Mouse (Mus musculus) heart, adult 18-20 months (tissue): ENCODE data around the gene Zfp800. TPM values are rescaled to one million over a fixed set of nuclear protein-coding genes. Genes with fewer than 3 reads are reported as not detected.

Experiments
- DNase-seq, 2 experiments: peaks; one replicate each; pipeline ENCODE4 v3.0.0; 2021 to 2022; ENCODE audit warnings: mixed read lengths in 1 of 2
- total RNA-seq, 2 experiments: library from RNA; stranded (reverse); gene quantifications; 2 replicates each; pipeline ENCODE4 v1.2.3; 2021

Zfp800 gene
- total RNA-seq, 2 experiments from 2014 or later = 10.2 to 14.0 TPM

DNA sequence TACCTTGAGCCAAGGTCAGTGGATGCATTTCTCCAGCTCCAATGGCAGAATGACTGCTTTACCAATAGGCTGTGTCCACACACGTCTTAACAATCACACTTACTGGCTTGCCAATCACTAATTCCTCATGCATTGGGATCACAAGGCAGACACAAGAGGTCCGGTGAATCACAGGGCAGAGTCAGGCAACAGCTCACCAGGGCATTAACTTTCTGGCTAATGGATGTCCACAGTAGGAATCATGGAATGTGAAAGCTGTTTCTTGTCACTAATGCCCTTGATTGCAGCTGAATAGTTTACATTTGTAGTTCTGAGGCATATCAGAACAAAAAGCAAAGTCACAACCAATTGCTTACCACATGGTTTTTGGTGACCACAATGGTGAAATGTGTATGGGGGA lies 85.7 kb downstream of the Zfp800 start:
- no peak for DNase-seq

DNA sequence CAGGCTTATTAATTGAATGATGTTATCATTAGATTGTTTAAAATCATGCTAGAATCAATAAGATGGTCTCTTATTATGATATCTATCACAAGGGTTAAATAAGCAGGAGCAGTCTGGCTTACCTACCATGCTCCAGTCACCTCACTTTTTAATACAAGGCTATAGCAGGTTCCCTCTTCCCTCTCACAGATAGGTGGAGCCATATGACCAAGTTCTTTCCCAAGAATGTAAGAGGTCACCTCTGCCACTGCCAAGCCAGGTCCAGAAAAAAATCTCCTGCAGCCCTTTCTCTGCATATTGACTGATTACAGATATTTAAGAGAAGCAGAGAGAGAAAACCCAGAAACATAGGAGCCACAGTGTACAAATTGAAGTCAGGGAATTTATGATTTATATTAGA lies 88.1 kb downstream of the Zfp800 start:
- DNase-seq = peak; percentile 25 to 32

DNA sequence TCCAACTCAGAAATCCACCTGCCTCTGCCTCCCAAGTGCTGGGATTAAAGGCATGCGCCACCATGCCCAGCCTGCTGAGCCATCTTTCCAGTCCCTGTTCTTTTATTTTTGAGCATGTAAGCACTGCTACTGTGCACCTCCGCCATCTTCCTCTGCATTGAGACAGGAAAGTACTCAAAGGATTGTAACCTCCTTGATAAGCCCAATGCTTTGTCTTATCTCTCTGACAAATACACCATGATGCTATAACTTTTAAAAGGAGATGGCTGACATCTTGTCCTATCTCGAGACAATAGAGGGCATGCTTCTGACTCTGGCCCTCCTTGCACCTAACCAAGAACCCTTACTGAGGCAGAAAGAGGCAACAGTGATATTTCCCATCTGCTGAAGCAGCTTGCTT lies 88.9 kb downstream of the Zfp800 start:
- no peak for DNase-seq

GRCm38 (mm10) chr6:28306702-28307101 lies 91.1 kb downstream of the Zfp800 start:
- DNase-seq = no peak

GRCm38 (mm10) chr6:28296306-28296705 lies 101.5 kb downstream of the Zfp800 start:
- no peak for DNase-seq

- no peak for DNase-seq
Measured at GRCm38 (mm10) chr6:28295581-28295980, 102.2 kb downstream of the Zfp800 start.

DNA sequence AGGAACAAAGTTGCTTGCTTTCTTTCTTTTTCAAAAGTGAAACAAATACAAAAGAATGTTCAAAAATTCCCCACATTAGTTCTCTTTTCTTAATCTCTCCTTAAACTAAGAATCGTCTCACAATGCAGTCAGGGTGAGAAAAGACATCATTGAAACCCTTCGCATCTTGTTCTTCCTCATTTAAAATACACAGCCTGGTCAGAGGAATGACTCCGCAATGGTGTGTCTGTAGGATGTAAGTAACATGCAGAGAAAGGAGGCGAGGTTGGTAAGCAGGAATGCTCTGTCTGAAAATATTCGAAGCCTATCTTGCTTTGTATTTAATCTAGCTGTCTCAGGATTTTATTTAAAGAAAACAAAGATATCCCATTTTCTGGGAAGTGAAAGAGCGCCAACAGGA lies 105.0 kb downstream of the Zfp800 start:
- no peak for DNase-seq

DNA sequence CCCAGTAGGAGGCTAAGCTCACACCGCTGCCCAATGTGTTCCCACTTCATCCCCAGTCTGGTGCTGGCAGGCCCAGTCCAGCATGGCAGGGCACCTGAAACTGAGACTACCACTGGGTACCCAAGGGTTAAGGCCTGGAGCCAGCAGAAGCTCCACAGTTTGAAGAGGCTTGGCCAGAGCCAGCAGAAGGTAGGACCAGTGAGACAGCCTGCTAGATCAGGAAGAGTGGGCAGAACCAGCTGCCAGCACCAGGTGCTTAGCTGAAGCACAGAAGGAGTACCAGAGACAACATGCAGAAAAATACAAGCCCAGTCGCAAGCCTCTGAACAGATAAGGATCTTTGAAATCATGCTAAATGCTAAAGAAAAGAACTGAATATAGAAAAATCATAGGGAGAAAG lies 117.9 kb downstream of the Zfp800 start:
- no peak for DNase-seq

DNA sequence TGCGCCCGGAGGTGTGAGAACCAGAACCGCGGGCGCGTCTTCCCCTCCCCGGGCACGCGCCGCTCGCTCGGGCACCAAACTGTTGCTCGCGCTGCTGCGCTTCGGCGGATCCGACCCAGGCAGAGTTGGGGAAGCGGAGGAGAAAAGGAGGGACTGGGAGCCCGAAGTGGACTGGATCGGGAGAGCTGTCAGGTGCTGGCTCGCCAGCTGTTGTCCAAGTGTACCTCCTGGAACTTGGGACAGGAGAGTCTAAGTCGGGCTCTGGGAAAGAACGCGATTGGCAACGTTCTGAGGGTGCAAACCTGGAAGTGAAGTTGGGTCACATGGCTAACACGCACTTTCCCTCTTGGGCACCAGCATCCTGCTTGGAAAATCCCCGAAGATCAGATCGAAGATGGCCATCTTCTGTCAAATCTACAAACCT lies 135.6 kb downstream of the Zfp800 start:
- peak in 1 of 2 experiments; percentile 79 for DNase-seq

DNA sequence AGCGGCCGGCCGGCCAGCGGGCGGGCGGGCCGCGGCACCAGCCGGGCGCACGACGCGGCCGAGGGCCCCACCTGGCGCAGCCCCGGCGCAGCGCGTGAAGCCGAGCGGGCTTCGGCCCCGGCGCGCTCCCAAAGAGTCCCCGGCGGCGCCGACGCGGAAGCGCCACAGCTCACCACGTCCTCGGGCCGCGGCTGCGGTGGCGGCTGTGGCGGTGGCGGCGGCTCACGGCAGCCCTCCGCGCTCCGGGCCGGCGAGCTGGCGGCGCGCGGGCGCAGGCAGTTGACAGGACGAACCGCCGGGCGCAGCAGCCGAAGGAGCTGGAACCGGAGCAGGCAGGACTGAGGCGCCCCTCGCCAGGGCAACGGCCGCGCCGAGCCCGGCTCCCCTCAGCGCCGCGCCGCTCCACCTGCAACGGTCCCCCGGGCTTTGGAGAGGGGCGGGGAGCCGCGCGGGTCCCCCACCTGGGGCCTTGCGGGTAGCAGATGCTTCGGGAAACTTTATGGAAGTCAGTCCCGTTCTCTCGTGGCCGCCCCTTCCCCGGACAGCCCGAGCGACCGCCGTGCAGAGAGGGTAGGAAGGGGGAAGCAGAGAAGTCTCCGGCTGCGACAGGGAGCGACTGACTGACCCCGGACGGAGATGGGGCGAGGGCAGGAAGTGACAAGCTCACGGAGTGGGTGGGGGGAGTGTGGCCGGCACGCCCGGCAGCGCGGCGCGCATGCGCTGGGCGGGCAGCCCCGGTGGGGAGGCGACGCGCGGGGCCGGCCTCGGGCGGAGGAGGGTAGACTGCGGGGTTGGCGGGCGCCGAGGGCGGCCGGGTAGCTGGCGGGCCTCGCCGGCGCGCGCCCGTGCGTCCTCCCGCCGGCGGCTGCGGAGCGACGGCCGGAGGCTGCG lies 136.3 kb downstream of the Zfp800 start:
- DNase-seq = peak; percentile 90 to 96

- DNase-seq = peak; percentile 15 to 19
Measured at GRCm38 (mm10) chr6:28260425-28261191, 137.2 kb downstream of the Zfp800 start.

DNA sequence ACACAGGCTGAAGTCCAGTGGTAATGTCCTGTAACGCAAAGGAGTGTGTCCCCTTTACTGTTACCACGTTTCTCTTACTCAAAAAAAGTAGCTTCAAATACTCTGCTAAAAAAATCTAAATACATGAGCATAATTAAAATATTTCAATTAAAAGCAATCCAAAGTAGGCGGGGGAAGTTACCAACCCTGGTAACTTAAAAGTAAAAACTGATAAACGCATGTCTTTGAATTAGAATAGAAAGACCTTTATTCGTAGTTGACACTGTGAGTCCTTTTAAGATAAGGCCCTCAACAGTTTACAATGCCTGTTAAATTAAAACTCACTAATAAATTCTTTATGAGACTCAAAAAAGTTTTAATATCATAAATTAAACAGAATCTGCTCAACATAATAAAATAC lies 138.1 kb downstream of the Zfp800 start:
- no peak for DNase-seq

DNA sequence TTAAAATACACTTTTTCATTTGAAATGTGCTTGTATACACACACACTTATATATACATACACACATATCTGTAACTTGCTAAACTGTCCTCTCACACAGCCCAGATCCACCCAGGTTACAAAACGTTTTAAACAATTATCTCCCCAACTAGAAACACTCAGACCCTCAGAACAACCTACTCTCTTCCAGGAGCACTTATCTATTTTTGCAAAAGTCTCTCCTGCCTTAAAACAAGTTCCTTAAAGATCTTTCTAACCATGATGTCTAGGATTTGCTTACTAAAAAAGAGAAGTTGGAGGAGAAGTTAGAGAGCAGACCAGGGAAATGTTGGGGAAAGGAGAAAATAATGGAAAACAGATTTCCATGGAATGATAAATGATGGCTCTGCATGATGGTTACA lies 139.4 kb downstream of the Zfp800 start:
- no peak for DNase-seq

GRCm38 (mm10) chr6:28257772-28258171 lies 140.0 kb downstream of the Zfp800 start:
- no peak for DNase-seq

DNA sequence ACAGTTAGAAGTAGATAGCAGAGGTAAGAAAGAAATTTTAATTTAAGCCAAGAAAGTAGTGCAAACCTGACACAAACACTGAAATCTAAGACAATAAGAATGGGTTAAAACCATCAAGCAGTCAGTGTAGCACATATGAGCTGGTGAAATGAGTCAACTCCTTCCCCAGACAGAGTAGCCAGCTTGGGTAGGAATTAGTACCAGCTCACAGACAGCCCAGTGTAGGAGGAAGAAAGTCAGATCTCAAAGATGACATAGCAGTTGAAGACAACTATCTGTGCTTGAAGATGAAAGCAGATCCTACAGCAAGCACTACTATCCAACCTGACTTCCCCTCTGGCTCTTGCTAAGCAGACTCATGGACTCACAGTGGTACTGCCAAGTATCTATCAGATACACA lies 145.0 kb downstream of the Zfp800 start:
- no peak for DNase-seq

DNA sequence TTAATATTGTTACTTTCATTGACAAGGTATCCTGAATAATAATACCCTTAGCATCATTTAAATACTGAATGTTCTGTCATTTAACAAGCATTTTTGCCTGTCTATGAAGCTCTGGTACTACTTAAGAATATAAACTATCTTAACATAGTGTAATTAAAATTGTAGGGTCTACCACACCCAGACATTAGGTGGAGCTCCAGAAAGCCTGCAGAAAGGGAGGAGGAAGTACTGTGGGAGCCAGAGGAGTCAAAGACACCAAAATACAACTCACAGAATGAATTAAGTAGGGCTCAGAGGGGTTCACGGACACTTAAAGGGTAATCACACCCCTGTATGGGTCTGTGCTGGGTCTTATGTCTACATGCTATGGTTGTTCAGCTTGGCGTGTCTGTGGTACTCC lies 149.6 kb downstream of the Zfp800 start:
- no peak for DNase-seq

DNA sequence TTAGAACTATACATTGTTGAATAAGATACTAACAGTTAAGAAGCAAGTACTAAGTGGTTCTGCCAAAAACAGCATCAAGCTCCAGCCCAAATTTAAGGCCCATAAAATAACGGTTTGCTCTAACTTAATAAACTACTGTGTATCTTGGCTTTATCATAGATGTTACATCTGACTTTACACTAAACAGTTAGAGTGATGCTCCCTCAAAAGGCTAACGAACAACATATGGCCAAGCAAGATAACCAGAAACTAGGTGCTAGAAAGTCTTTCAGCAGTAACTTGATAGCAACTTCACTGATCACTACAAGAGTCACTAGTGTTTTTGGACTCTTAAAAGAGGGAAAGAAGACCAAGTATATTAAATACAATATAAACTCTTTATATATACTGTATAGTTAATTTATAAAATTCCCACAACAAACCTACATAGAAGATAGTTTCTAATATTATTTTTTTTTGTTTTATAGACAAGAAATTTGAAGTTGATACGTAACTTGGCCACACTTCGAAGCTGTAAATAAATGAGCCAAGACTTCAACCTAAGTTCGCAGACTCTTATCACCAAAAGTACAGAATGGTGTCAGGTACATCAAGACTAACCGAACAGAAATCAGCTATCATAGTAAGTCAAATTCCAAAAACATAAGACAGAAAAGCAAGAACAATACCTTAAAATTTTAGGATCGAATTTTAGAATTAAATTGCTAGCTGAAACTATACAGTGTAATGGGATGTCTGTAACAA lies 165.0 kb downstream of the Zfp800 start:
- no peak for DNase-seq

- DNase-seq = no peak
Measured at GRCm38 (mm10) chr6:28228085-28228484, 169.7 kb downstream of the Zfp800 start.

DNA sequence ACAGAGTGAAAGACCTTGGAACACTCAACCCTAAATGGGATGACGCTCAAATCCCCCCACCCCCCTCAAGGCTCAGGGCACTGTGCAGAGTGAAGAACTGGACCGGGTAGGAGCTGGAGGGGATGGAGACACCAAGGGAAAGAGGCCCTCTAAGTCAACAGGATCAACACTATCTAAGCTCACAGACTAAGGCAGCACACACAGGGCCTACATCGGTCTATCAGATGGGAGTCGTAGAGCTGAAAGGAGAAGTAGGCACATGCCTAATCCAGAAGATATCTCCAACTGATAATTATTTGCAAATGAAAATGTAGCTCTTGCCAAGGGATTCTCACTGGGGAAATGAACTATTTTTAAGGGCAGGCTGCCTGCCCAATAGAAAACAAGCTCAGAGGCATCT lies 176.8 kb downstream of the Zfp800 start:
- DNase-seq = no peak

DNA sequence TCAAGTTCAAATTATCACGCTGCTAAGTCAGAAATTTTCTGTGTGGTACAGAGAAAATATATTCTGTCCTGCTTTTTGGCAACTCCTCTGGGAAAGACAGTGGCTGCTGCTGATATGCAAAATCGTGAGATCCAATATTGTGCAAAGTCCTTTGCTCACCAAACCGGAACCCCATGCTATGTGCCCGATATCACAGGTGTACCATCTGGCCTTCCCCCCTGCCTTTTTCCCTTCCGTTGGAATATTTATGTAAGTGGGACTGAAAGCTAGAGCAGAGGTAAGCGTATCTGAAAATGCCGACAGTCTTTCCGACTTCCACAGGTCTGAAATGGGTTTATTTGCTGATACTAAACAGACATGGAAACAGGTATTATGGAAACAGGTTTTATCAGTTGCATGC lies 179.4 kb downstream of the Zfp800 start:
- no peak for DNase-seq

- DNase-seq = peak; percentile 63 to 70
Measured at GRCm38 (mm10) chr6:28215268-28215954, 182.4 kb downstream of the Zfp800 start.

- no peak for DNase-seq
Measured at GRCm38 (mm10) chr6:28214658-28215267, 183.0 kb downstream of the Zfp800 start.
